Mouse (Mus musculus): ENCODE results near the gene Sdcbp2.

Gene Sdcbp2

GRCm38 (mm10) chr2:151626296-151626695, 53.9 kb downstream of the Sdcbp2 start:
- ATAC-seq (ENCODE audit: insufficient number of reproducible peaks, low FRiP score, low TSS enrichment) = no peak

- no peak for ATAC-seq (ENCODE audit: insufficient number of reproducible peaks, low FRiP score, low TSS enrichment)
Observed at GRCm38 (mm10) chr2:151628011-151628410, 55.6 kb downstream of the Sdcbp2 start.

- no peak for ATAC-seq (ENCODE audit: insufficient number of reproducible peaks, low FRiP score, low TSS enrichment)
Observed at GRCm38 (mm10) chr2:151629310-151629709, 56.9 kb downstream of the Sdcbp2 start.

GRCm38 (mm10) chr2:151631406-151632158, 59.2 kb downstream of the Sdcbp2 start:
- ATAC-seq (ENCODE audit: insufficient number of reproducible peaks, low FRiP score, low TSS enrichment) = peak; percentile 13; the same call in 1 of the 2 replicates

GRCm38 (mm10) chr2:151632159-151632814, 59.9 kb downstream of the Sdcbp2 start, which contains the start of gene Snph:
Gene Snph, minus strand, starts transcription at chr2:151632593.
- peak; percentile 71 for ATAC-seq (ENCODE audit: insufficient number of reproducible peaks, low FRiP score, low TSS enrichment)

GRCm38 (mm10) chr2:151632982-151633381, 60.6 kb downstream of the Sdcbp2 start:
- ATAC-seq (ENCODE audit: insufficient number of reproducible peaks, low FRiP score, low TSS enrichment) = no peak

- ATAC-seq (ENCODE audit: insufficient number of reproducible peaks, low FRiP score, low TSS enrichment) = no peak
Observed at GRCm38 (mm10) chr2:151634903-151635302, 62.5 kb downstream of the Sdcbp2 start.

- ATAC-seq (ENCODE audit: insufficient number of reproducible peaks, low FRiP score, low TSS enrichment) = no peak
Observed at GRCm38 (mm10) chr2:151635362-151636014, 63.1 kb downstream of the Sdcbp2 start.

- ATAC-seq (ENCODE audit: insufficient number of reproducible peaks, low FRiP score, low TSS enrichment) = no peak
Observed at GRCm38 (mm10) chr2:151636015-151636402, 63.6 kb downstream of the Sdcbp2 start.

Measured in cerebellum, adult (tissue).